Comparison of ENCODE assay signal across 8 mouse cellular contexts in the genomic region with DNA sequence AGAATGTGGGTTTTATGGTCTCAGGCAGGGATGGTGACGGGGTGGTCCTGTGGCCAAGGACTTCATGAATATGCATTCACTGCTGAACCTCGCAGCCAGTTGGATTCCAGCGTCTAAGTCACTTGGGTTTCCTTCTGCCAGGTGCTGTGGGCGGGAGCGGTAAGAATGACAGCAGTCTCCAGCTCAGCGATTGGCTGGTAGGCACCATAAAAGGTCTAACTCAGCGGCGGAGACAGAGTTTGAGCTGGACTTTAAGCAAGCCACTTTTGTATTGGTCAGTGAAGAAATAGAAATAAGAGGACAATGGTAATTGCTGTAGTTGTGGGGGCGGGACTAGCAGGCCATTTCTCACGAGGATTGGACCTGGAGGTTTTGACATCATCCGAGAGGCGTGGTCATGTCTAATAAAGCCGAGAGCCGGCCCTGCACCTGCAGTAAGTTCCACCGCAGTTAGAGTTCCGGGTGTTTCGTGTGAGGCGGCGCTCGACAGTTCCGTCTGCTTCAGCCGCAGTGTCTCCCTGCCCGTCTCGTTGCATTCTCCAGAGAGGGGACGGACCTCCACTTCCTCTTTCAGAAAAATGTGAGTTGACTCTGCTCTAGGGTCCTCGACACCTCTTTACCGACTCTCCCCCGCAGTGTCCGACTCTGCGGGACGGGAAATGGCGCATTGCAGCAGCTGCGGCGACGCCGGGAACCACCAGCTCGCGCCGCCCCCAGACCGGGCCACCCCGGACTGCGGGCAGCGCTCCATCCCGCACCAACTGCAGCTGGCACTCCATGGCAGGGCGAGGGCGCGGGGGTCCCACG. TPM values are rescaled to one million over a fixed set of nuclear protein-coding genes. Genes with fewer than 3 reads are reported as not detected.
DNase-seq lines count a peak whose midpoint lies in the region; ATAC-seq and TF ChIP-seq lines count a peak whose summit lies in the region.

A gene (plus strand): TSS at position 404 of the 807 bp plus-strand sequence.

- H3K4me3 ChIP-seq in MEL (ENCODE audit: control insufficient read depth in 1 of 2, insufficient read depth in 1 of 2, low read depth in 2 of 2, low read length in 2 of 2), result peak within 1 kb of the TSS; percentile 68 to 75
- H3K4me3 ChIP-seq in cerebellum, adult 2 months (replicated peaks; ENCODE audit: insufficient read depth, low read depth, low read length), result peak within 1 kb of the TSS; percentile 82
- H3K4me3 ChIP-seq in forebrain, postnatal 0 days (ENCODE audit: low read depth, low read length), result peak within 1 kb of the TSS; percentile 76
- H3K4me3 ChIP-seq in lung, embryonic 15.5 days, result peak within 1 kb of the TSS; percentile 60

- peak within 1 kb of the TSS; percentile 89 for H3K9ac ChIP-seq in MEL (ENCODE audit: control insufficient read depth, low read depth, low read length, poor library complexity, severe bottlenecking)
- peak within 1 kb of the TSS; percentile 84 for H3K9ac ChIP-seq in forebrain, postnatal 0 days
- H3K9ac ChIP-seq in lung, embryonic 15.5 days, result peak within 1 kb of the TSS; percentile 75

- no peak for TF ChIP-seq RAD21 in MEL (IDR thresholded peaks at IDR 0.05; ENCODE audit: low read depth, low read length)

- H3K9me3 ChIP-seq in MEL (replicated peaks; ENCODE audit: insufficient read depth, low read length), result no peaks in the 10 kb centered on the region
- H3K9me3 ChIP-seq in forebrain, postnatal 0 days (ENCODE audit: low read length), result no peaks in the 10 kb centered on the region
- H3K9me3 ChIP-seq in lung, embryonic 15.5 days, result no peaks in the 10 kb centered on the region

- peak; percentile 78 to 99 for TF ChIP-seq POLR2A in MEL (IDR thresholded peaks at IDR 0.05; ENCODE audit: control insufficient read depth in 1 of 2, insufficient read depth in 1 of 2, low read depth in 1 of 2, low read length in 2 of 2, poor library complexity in 1 of 2)
- peak; percentile 93 for TF ChIP-seq POLR2A in cerebellum, adult 2 months (IDR thresholded peaks at IDR 0.05; ENCODE audit: borderline replicate concordance, insufficient read depth, low read length)

- H3K27me3 ChIP-seq in MEL (ENCODE audit: control insufficient read depth in 1 of 2, insufficient read depth in 2 of 2, low read length in 2 of 2), result peaks cover 0 to 6% of the 10 kb centered on the region in 2 experiments; a peak in 1 of 4 replicates
- no peaks in the 10 kb centered on the region for H3K27me3 ChIP-seq in cerebellum, adult 2 months (ENCODE audit: control insufficient read depth, insufficient read depth, low read length)
- peaks cover 5% of the 10 kb centered on the region; the same call in 1 of the 2 replicates for H3K27me3 ChIP-seq in forebrain, postnatal 0 days (ENCODE audit: insufficient read depth, low read length)
- H3K27me3 ChIP-seq in lung, embryonic 15.5 days, result 0 out of 2 replicates have a peak, but pooled peaks cover 12% of the 10 kb centered on the region

- peak in 1 of 2 experiments; percentile 52; a peak in 2 of 4 replicates for TF ChIP-seq EP300 in MEL (IDR thresholded peaks at IDR 0.05; ENCODE audit: low read depth in 1 of 2, low read length in 2 of 2)

- H3K4me1 ChIP-seq in MEL (ENCODE audit: control insufficient read depth in 1 of 2, insufficient read depth in 2 of 2, low read length in 2 of 2), result peaks cover 7 to 19% of the 10 kb centered on the region in 2 experiments
- H3K4me1 ChIP-seq in cerebellum, adult 2 months (ENCODE audit: control insufficient read depth, insufficient read depth, low read length), result peaks cover 9% of the 10 kb centered on the region
- no peaks in the 10 kb centered on the region for H3K4me1 ChIP-seq in forebrain, postnatal 0 days (ENCODE audit: insufficient read depth)
- peaks cover 10% of the 10 kb centered on the region; the same call in 1 of the 2 replicates for H3K4me1 ChIP-seq in lung, embryonic 15.5 days

- no peak for TF ChIP-seq CTCF in MEL (IDR thresholded peaks at IDR 0.05 in 2 of 3, conservative IDR thresholded peaks at IDR 0.05 in 1 of 3; ENCODE audit: control insufficient read depth in 1 of 3, insufficient read depth in 1 of 3, low read depth in 2 of 3, low read length in 3 of 3, poor library complexity in 1 of 3, severe bottlenecking in 1 of 3)
- TF ChIP-seq CTCF in cerebellum, adult 2 months (IDR thresholded peaks at IDR 0.05; ENCODE audit: borderline replicate concordance, insufficient read depth, low read depth, low read length), result no peak
- 0 out of 2 replicates have a peak, but pooled peaks have one; percentile 9 for TF ChIP-seq CTCF in forebrain, postnatal 0 days (IDR thresholded peaks at IDR 0.05; ENCODE audit: low read depth)

- H3K27ac ChIP-seq in MEL (ENCODE audit: control insufficient read depth, low read depth, low read length), result peak within 1 kb of the TSS; percentile 74
- H3K27ac ChIP-seq in cerebellum, adult 2 months (ENCODE audit: insufficient read depth, low read length), result peak within 1 kb of the TSS; percentile 90
- H3K27ac ChIP-seq in forebrain, postnatal 0 days (ENCODE audit: low read depth, low read length), result peak within 1 kb of the TSS; percentile 82
- H3K27ac ChIP-seq in lung, embryonic 15.5 days, result peak within 1 kb of the TSS; percentile 82

- peaks cover 0 to 16% of the 10 kb centered on the region in 2 experiments; a peak in 2 of 4 replicates for H3K36me3 ChIP-seq in MEL (ENCODE audit: control insufficient read depth in 1 of 2, insufficient read depth in 2 of 2, low read length in 2 of 2)
- H3K36me3 ChIP-seq in forebrain, postnatal 0 days (ENCODE audit: insufficient read depth), result no peaks in the 10 kb centered on the region
- H3K36me3 ChIP-seq in lung, embryonic 15.5 days, result no peaks in the 10 kb centered on the region

- ATAC-seq in forebrain, postnatal 0 days, result peak; percentile 96
- ATAC-seq in lung, embryonic 15.5 days (ENCODE audit: borderline replicate concordance, extremely low read depth, low FRiP score, low TSS enrichment), result peak; percentile 98

- H3K4me2 ChIP-seq in forebrain, postnatal 0 days (ENCODE audit: low read depth), result peak within 1 kb of the TSS; percentile 92
- peak within 1 kb of the TSS; percentile 95 for H3K4me2 ChIP-seq in lung, embryonic 15.5 days

- DNase-seq in MEL (ENCODE audit: low read depth, low spot score), result peak; percentile 99
- DNase-seq in cerebellum, adult 2 months, result peak; percentile 98
- DNase-seq in forebrain, postnatal 0 days, result peak; percentile 96
- peak; percentile 94 for DNase-seq in heart, postnatal 4 days
- DNase-seq in layer of hippocampus, adult 8-10 months (ENCODE audit: low spot score in 2 of 2), result peak; percentile 96
- DNase-seq in ovary, adult 18-20 months (ENCODE audit: low spot score), result peak; percentile 92
- peak; percentile 93 for DNase-seq in thymus, postnatal 0 days (ENCODE audit: low spot score)

- under 1% methylated on average over 48 of the region's 48 CpGs for WGBS in cerebellum, adult 2 months
- WGBS in forebrain, postnatal 0 days, result under 1% methylated on average over 48 of the region's 48 CpGs
- under 1% methylated on average over 48 of the region's 48 CpGs for WGBS in lung, embryonic 15.5 days

- H3K79me2 ChIP-seq in MEL (ENCODE audit: control insufficient read depth, insufficient read depth, low read length, poor library complexity), result no peaks in the 10 kb centered on the region; the same call in 1 of the 2 replicates

TF ChIP-seq in MEL, 35 proteins besides CTCF, POLR2A, EP300 and RAD21 (continues in another document):
- TF ChIP-seq ZC3H11A (IDR thresholded peaks at IDR 0.05; ENCODE audit: low read depth, low read length) (no peak), CHD1 (IDR thresholded peaks at IDR 0.05; ENCODE audit: low read depth, low read length) (no peak), TCF12 (IDR thresholded peaks at IDR 0.05; ENCODE audit: low read depth, low read length) (peak; percentile 89), CHD2 (IDR thresholded peaks at IDR 0.05; ENCODE audit: low read length) (peak; percentile 33; the same call in 1 of the 2 replicates), MAZ (IDR thresholded peaks at IDR 0.05; ENCODE audit: low read depth, low read length) (peak; percentile 56; the same call in 1 of the 2 replicates), MYC (IDR thresholded peaks at IDR 0.05; ENCODE audit: low read depth, low read length) (peak; percentile 91), ETS1 (IDR thresholded peaks at IDR 0.05; ENCODE audit: low read depth, low read length) (peak; percentile 77), ZKSCAN1 (IDR thresholded peaks at IDR 0.05; ENCODE audit: low read depth, low read length) (no peak), HCFC1 (IDR thresholded peaks at IDR 0.05; ENCODE audit: low read depth, low read length) (peak; percentile 90), MAFK (IDR thresholded peaks at IDR 0.05; ENCODE audit: borderline replicate concordance, low read depth, low read length) (no peak), ZMIZ1 (IDR thresholded peaks at IDR 0.05; ENCODE audit: low read depth, low read length) (peak; percentile 97), TBP (IDR thresholded peaks at IDR 0.05; ENCODE audit: low read depth, low read length) (peak; percentile 98), GATA1 (IDR thresholded peaks at IDR 0.05; ENCODE audit: low read depth, low read length) (no peak), POLR2AphosphoS5 (IDR thresholded peaks at IDR 0.05; ENCODE audit: borderline replicate concordance, low read depth, low read length) (peak; percentile 92; the same call in 1 of the 2 replicates), NRF1 (IDR thresholded peaks at IDR 0.05; ENCODE audit: insufficient read depth, low read depth, low read length, poor library complexity, severe bottlenecking) (0 out of 2 replicates have a peak, but pooled peaks have one; percentile 9), ZNF384 (IDR thresholded peaks at IDR 0.05; ENCODE audit: low read depth, low read length) (no peak), E2F4 (IDR thresholded peaks at IDR 0.05; ENCODE audit: borderline replicate concordance, low read depth, low read length) (no peak; the same call in 1 of the 2 replicates), TAL1 (IDR thresholded peaks at IDR 0.05; ENCODE audit: low read length) (no peak), NELFE (IDR thresholded peaks at IDR 0.05; ENCODE audit: low read depth, low read length) (peak; percentile 95), GABPA (IDR thresholded peaks at IDR 0.05; ENCODE audit: low read depth, low read length) (no peak)

RNA-seq across cellular contexts. Expression of the gene that starts here (rescaled TPM):
- total RNA-seq in MEL (2012; rRNA removed), result 1.1 and 1.5 TPM in 2 replicates
- polyA plus RNA-seq in MEL (2012; ENCODE audit: insufficient read depth in 1 of 2, insufficient read length in 2 of 2, low read depth in 1 of 2, low replicate concordance in 2 of 2, missing spikeins in 1 of 2), result 1 to 10 TPM in 1 of 2 experiments, not detected in 1; 5.5 TPM
- polyA plus RNA-seq in cerebellum, adult 2 months (2012; rRNA removed), result 556 and 718 TPM in 2 replicates
- 6.7 and 12.9 TPM in 2 replicates for total RNA-seq in forebrain, postnatal 0 days (2014; rRNA removed)
- polyA plus RNA-seq in forebrain, postnatal 0 days (2015; fragmentation: Nextera tagmentation; extraction: Ambion mirVana), result 7.9 and 11.9 TPM in 2 replicates
- 1 to 10 TPM; 7.3 to 8.8 TPM for total RNA-seq in heart, postnatal 4 days (2021)
- total RNA-seq in layer of hippocampus, adult 8-10 months (2022), result 100 to 1,000 TPM in 1 of 4 experiments, 10 to 100 TPM in 3; 80.8 to 101 (median 90.5) TPM
- 4.2 and 5.4 TPM in 2 replicates for polyA plus RNA-seq in lung, embryonic 15.5 days (2015; fragmentation: Nextera tagmentation; extraction: Ambion mirVana)
- polyA plus RNA-seq in thymus, postnatal 0 days (2015; fragmentation: Nextera tagmentation; extraction: Ambion mirVana), result 61.0 and 75.3 TPM in 2 replicates

Comparison
In these comparisons a context has a peak if more than half of its experiments do, and no peak if none do; other contexts are left out.
1. Peak in every context shown above with its lines: DNase-seq, ATAC-seq, H3K4me3 ChIP-seq and H3K27ac ChIP-seq.